Mouse (Mus musculus) megakaryocyte, embryonic 14.5 days (primary cell): ENCODE measurements around the gene Erich3. TPM values are rescaled to one million over a fixed set of nuclear protein-coding genes. Genes with fewer than 3 reads are reported as not detected.

Experiments used
- H3K27me3 ChIP-seq: replicated peaks from 2 replicates; pipeline ENCODE3; 2012; ENCODE audit warnings: inconsistent platforms
- H3K36me3 ChIP-seq: replicated peaks from 2 replicates; pipeline ENCODE3; 2012; ENCODE audit warnings: low read length, inconsistent platforms, mixed read lengths
- H3K4me1 ChIP-seq: 2 replicates; pipeline ENCODE4 v1.6.1; 2012; ENCODE audit warnings: inconsistent platforms
- H3K4me3 ChIP-seq: replicated peaks from 2 replicates; pipeline ENCODE3; 2012; ENCODE audit warnings: moderate library complexity, mild to moderate bottlenecking, inconsistent platforms
- H3K9me3 ChIP-seq: 2 replicates; pipeline ENCODE4 v1.6.1; 2012; ENCODE audit warnings: inconsistent platforms
- FLI1 ChIP-seq: IDR thresholded peaks from 2 replicates; pipeline ENCODE4 v1.6.1; 2012; ENCODE audit warnings: low read length, inconsistent platforms, mixed read lengths
- GATA1 ChIP-seq: IDR thresholded peaks from 3 replicates; pipeline ENCODE4 v1.6.1; 2012; ENCODE audit warnings: mixed read lengths, low read length, inconsistent platforms, borderline replicate concordance
- polyA plus RNA-seq: library from polyadenylated mRNA; stranded (reverse); fragments of >175 nt; gene quantifications from 2 replicates; pipeline ENCODE4 v1.2.3, GENCODE M21; 2012; ENCODE audit warnings: low replicate concordance; ENCODE audit not compliant: insufficient read depth

The Erich3 gene
- polyA plus RNA-seq, 1 experiment = not detected

DNA sequence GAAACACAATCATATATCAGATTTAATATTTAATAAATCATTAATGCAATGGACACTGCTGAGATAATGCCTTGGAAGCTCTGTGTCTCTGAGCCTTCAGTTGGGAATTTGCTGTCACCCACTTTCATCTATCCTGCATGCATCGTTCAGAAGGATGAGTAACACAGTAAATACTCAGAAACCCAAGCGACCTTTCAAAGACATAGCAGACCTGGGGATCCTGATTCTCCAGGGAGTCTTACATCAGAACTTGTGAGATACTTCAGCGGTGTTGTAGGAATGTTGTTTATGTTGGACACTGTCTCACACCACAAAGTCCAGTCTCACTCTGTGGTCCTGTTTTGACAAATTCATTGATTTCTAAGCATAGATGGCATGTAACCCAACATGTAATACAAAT lies 97.4 kb downstream of the Erich3 start:
- H3K4me3 ChIP-seq = no peak overlapping the region
- no peak for TF ChIP-seq FLI1
- no peak for TF ChIP-seq GATA1
- H3K27me3 ChIP-seq = no peaks in the 10 kb centered on the region
- H3K4me1 ChIP-seq = no peaks in the 10 kb centered on the region
- peaks cover 38% of the 10 kb centered on the region for H3K9me3 ChIP-seq
- no peaks in the 10 kb centered on the region for H3K36me3 ChIP-seq

DNA sequence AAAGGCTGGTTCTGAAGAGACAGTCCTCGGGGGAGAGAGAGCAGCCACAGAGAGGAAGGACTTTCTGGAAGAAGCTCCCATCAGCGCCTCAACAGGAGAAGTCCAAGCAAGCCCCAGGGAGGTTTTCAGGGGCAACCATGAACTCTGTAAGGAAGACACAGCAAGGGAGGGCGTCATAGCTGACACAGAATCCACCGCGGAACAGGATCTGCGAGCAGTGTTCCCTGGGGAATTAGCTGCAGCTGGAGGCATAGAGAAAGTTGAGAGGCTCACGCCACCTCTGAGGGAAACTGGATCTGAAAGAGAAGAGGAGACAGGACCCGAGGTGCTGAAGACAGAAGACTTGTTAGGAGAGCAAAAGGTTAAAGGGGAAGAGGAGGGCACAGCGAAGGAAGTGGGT lies 99.7 kb downstream of the Erich3 start:
- H3K4me3 ChIP-seq = no peak overlapping the region
- H3K36me3 ChIP-seq = no peaks in the 10 kb centered on the region
- peaks cover 41% of the 10 kb centered on the region for H3K9me3 ChIP-seq
- no peak for TF ChIP-seq FLI1
- no peak for TF ChIP-seq GATA1
- H3K4me1 ChIP-seq = no peaks in the 10 kb centered on the region
- H3K27me3 ChIP-seq = no peaks in the 10 kb centered on the region

- Histone ChIP-seq H3K4me3 (no peak overlapping the region), H3K9me3 (peaks cover 41% of the 10 kb centered on the region), H3K4me1 (no peaks in the 10 kb centered on the region), H3K36me3 (no peaks in the 10 kb centered on the region), H3K27me3 (no peaks in the 10 kb centered on the region)
- TF ChIP-seq GATA1 (no peak), FLI1 (no peak)
Observed at GRCm38 (mm10) chr3:154764115-154764514, 100.5 kb downstream of the Erich3 start.

DNA sequence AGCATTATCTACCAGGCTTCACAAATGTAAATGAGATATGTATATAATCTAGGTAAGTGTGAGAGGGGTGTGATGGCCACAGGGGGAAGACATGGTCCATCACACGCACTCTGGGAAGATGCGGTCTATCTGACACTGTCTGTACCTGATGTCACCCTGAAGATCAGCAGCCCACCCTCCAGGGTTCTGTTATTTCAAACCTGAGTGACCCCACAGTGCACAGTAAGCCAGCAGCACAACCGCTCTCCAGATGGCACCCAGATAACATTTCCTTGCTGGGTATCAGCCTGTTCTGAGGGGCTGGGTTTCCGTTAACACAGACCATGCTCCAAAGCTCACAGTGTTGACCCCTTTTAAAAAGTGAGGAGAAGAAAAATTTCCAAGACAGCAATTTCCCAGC lies 102.7 kb downstream of the Erich3 start:
- no peak for TF ChIP-seq GATA1
- TF ChIP-seq FLI1 = no peak
- H3K4me1 ChIP-seq = no peaks in the 10 kb centered on the region
- peaks cover 35% of the 10 kb centered on the region for H3K9me3 ChIP-seq
- no peak overlapping the region for H3K4me3 ChIP-seq
- no peaks in the 10 kb centered on the region for H3K36me3 ChIP-seq
- H3K27me3 ChIP-seq = no peaks in the 10 kb centered on the region

DNA sequence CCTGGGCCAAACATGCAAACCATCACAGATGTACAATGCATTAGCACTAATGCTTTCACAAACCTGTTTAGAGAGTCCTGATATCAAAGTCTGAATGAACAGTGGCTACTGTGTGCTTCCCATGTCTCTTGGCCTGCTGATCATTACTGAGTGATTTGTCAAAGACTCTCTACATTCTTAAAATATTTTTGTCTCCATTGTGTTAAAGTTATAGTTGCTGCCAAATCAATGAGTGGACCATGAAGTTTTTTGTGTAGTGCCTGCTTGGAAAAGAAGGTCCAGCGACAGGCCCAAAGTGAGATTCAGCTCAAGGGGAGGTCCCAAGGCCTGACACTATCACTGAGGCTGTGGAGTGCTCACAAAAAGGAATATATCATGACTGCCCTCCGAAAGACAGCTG lies 108.0 kb downstream of the Erich3 start:
- no peaks in the 10 kb centered on the region for H3K36me3 ChIP-seq
- peaks cover 10% of the 10 kb centered on the region; the same call in 1 of the 2 replicates for H3K9me3 ChIP-seq

DNA sequence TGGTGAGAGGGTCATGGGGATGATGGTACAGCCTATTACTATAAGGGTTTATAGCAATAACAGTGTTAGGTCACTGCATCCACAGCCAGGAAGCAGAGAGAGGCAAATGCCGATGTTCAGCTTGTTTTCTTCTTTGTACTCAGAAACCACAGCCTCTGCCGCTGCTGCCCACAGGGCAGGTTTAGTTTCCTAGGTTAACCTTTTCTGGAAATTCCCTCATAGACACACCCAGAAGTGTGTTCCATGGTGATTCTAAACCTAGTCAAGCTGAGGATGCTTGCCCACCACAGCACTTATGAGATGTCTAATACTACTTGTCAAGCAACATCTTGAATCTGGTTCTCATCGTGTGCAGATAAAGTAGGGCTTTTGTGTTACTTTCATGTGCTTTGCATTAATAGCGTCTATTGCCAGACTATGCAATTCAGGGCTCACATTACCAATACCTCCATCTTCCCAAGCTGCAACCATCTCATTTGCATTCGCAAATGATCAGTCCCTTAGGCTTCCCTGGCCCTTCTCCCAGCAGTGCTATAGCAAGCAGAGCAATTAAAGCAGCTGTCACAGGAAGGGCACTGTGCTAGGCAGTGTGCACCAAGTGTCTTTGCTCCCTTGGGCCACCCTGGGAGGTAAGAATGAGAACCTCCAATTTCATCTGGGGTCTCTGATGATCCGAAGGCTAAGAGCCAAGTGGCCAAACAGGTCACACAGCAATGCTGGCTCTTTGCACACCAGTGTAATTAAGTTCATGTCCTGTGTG lies 115.4 kb downstream of the Erich3 start:
- Histone ChIP-seq H3K36me3 (no peaks in the 10 kb centered on the region), H3K4me3 (no peak overlapping the region), H3K9me3 (peaks cover 32% of the 10 kb centered on the region; the same call in 1 of the 2 replicates), H3K27me3 (no peaks in the 10 kb centered on the region), H3K4me1 (no peaks in the 10 kb centered on the region)
- TF ChIP-seq GATA1 (no peak), FLI1 (no peak)

More for the DNA sequence above, 108.0 kb downstream of the Erich3 start:
- TF ChIP-seq GATA1 (no peak), FLI1 (no peak)
- Histone ChIP-seq H3K4me1 (no peaks in the 10 kb centered on the region), H3K4me3 (no peak overlapping the region), H3K27me3 (no peaks in the 10 kb centered on the region)

- no peaks in the 10 kb centered on the region for H3K27me3 ChIP-seq
- H3K9me3 ChIP-seq = peaks cover 35% of the 10 kb centered on the region
- H3K4me3 ChIP-seq = no peak overlapping the region
- no peaks in the 10 kb centered on the region for H3K4me1 ChIP-seq
- no peaks in the 10 kb centered on the region for H3K36me3 ChIP-seq
- TF ChIP-seq GATA1 (no peak), FLI1 (no peak)
Observed at GRCm38 (mm10) chr3:154786354-154786753, 122.7 kb downstream of the Erich3 start.

- no peaks in the 10 kb centered on the region for H3K36me3 ChIP-seq
- H3K4me1 ChIP-seq = no peaks in the 10 kb centered on the region
- TF ChIP-seq GATA1 (no peak), FLI1 (no peak)
- H3K27me3 ChIP-seq = no peaks in the 10 kb centered on the region
- H3K4me3 ChIP-seq = peak overlapping the region; percentile 75
- H3K9me3 ChIP-seq = peaks cover 38% of the 10 kb centered on the region
Observed at GRCm38 (mm10) chr3:154787611-154788010, 124.0 kb downstream of the Erich3 start.

DNA sequence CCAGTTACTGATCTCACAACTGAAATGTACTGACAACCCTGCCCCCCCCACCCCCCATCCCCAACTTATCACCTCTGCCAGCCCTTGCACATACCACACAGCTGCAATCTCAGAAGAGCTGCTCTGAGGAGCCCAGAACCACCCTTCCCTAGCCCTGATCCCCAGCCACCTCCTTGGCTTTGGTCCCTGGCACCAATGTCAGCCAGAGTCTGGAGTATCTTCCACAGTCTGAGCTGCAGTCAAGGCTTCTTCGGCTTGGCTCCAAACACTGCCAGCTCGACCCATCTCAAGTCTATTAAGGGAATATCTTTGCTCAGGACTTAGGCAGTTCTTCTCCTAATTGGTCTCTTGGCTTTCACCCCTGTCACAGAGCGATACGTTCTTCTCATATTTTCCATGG lies 129.9 kb downstream of the Erich3 start:
- Histone ChIP-seq H3K36me3 (no peaks in the 10 kb centered on the region), H3K4me3 (no peak overlapping the region), H3K27me3 (no peaks in the 10 kb centered on the region), H3K4me1 (no peaks in the 10 kb centered on the region), H3K9me3 (peaks cover 24% of the 10 kb centered on the region; the same call in 1 of the 2 replicates)
- TF ChIP-seq GATA1 (no peak), FLI1 (no peak)

DNA sequence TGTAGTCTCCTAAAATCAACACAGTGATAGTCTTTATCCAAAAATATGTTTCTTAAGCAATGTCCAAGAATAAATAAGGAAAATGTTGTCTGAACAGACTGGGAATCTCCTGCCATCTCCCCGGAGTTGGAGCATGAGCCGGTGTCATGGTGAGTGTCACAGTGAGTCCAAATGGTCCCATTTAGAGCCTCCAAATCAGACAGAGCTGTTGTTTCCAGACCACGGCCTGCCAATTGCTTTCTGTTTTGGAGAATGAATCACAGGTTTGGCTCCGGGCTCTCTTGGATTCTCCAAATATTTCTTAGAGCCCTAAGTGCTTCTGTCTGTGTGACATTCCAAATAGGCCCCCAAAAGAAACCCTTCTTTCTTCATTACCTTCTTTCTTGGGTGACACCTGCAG lies 135.1 kb downstream of the Erich3 start:
- Histone ChIP-seq H3K36me3 (no peaks in the 10 kb centered on the region), H3K4me1 (no peaks in the 10 kb centered on the region), H3K4me3 (no peak overlapping the region), H3K27me3 (no peaks in the 10 kb centered on the region), H3K9me3 (peaks cover 13% of the 10 kb centered on the region)
- TF ChIP-seq FLI1 (no peak), GATA1 (no peak)
